Mouse (Mus musculus) erythroblast, embryonic 14.5 days (primary cell): ENCODE results near the gene Gtf2h2. TPM values are rescaled to one million over a fixed set of nuclear protein-coding genes. Genes with fewer than 3 reads are reported as not detected.
A peak's percentile ranks its signal among the peaks of the same experiment; 100 is the strongest.
"Not testable (repeated sequence)": the region's sequence is repeated elsewhere in the genome, so short reads cannot be mapped to it uniquely, and the experiment has no call there.

Experiments
- H3K27me3 ChIP-seq: 2 replicates; pipeline ENCODE4 v1.6.1; 2012; ENCODE audit warnings: inconsistent platforms; ENCODE audit not compliant: control insufficient read depth
- H3K36me3 ChIP-seq: 2 replicates; pipeline ENCODE4 v1.6.1; 2012; ENCODE audit warnings: mild to moderate bottlenecking, inconsistent platforms; ENCODE audit not compliant: control insufficient read depth
- H3K4me1 ChIP-seq: 2 replicates; pipeline ENCODE4 v1.6.1; 2012; ENCODE audit warnings: inconsistent platforms; ENCODE audit not compliant: control insufficient read depth
- H3K4me3 ChIP-seq: replicated peaks from 2 replicates; pipeline ENCODE3; 2012; ENCODE audit warnings: moderate library complexity, mild to moderate bottlenecking, inconsistent platforms
- H3K9me3 ChIP-seq: 2 replicates; pipeline ENCODE4 v1.6.1; 2012; ENCODE audit warnings: low read length, inconsistent platforms, mixed read lengths; ENCODE audit not compliant: control insufficient read depth
- GATA1 ChIP-seq: IDR thresholded peaks from 2 replicates; pipeline ENCODE4 v1.6.1; 2012; ENCODE audit warnings: low read length, inconsistent platforms, mixed read lengths
- TAL1 ChIP-seq: IDR thresholded peaks from 3 replicates; pipeline ENCODE4 v1.6.1; 2012; ENCODE audit warnings: low read length, inconsistent platforms, mixed read lengths
- polyA plus RNA-seq: library from polyadenylated mRNA; stranded (reverse); fragments of >175 nt; gene quantifications from 2 replicates; pipeline ENCODE4 v1.2.3, GENCODE M21; 2012

Gtf2h2 gene
- polyA plus RNA-seq, 1 experiment, result 1.3 TPM

GRCm38 (mm10) chr13:100493313-100493712 is 934 bp upstream of the Gtf2h2 start:
- Histone ChIP-seq H3K4me1 (peaks cover 26% of the 10 kb centered on the region), H3K36me3 (peaks cover 19% of the 10 kb centered on the region), H3K4me3 (no peak overlapping the region), H3K9me3 (no peaks in the 10 kb centered on the region), H3K27me3 (no peaks in the 10 kb centered on the region)
- TF ChIP-seq TAL1 (no peak), GATA1 (no peak)

- Histone ChIP-seq H3K27me3 (no peaks in the 10 kb centered on the region), H3K4me1 (peaks cover 28% of the 10 kb centered on the region), H3K4me3 (peak overlapping the region; percentile 100), H3K9me3 (no peaks in the 10 kb centered on the region), H3K36me3 (peaks cover 35% of the 10 kb centered on the region)
- TF ChIP-seq TAL1 (no peak), GATA1 (no peak)
These were observed 756 bp downstream of the Gtf2h2 start for GRCm38 (mm10) chr13:100491623-100492022.

- peaks cover 39% of the 10 kb centered on the region for H3K36me3 ChIP-seq
- TF ChIP-seq TAL1 (no peak), GATA1 (no peak)
- no peaks in the 10 kb centered on the region for H3K9me3 ChIP-seq
- peaks cover 26% of the 10 kb centered on the region for H3K4me1 ChIP-seq
- peak overlapping the region; percentile 38 for H3K4me3 ChIP-seq
- H3K27me3 ChIP-seq, result no peaks in the 10 kb centered on the region
These were observed 2.0 kb downstream of the Gtf2h2 start for GRCm38 (mm10) chr13:100490424-100490823.

GRCm38 (mm10) chr13:100483610-100484009 is 8.8 kb downstream of the Gtf2h2 start:
- no peak for TF ChIP-seq TAL1
- TF ChIP-seq GATA1, result no peak
- Histone ChIP-seq H3K27me3 (no peaks in the 10 kb centered on the region), H3K36me3 (peaks cover 63% of the 10 kb centered on the region), H3K4me1 (peaks cover 5% of the 10 kb centered on the region; the same call in 1 of the 2 replicates), H3K4me3 (no peak overlapping the region), H3K9me3 (no peaks in the 10 kb centered on the region)

- peaks cover 18% of the 10 kb centered on the region for H3K4me1 ChIP-seq
- H3K4me3 ChIP-seq, result no peak overlapping the region
- H3K36me3 ChIP-seq, result peaks cover 47% of the 10 kb centered on the region
- no peak for TF ChIP-seq TAL1
- peak; percentile 43; the same call in 1 of the 2 replicates for TF ChIP-seq GATA1
- no peaks in the 10 kb centered on the region for H3K9me3 ChIP-seq
- H3K27me3 ChIP-seq, result no peaks in the 10 kb centered on the region
These were observed 28.7 kb downstream of the Gtf2h2 start for GRCm38 (mm10) chr13:100463527-100464222.

GRCm38 (mm10) chr13:100461336-100461735 is 31.0 kb downstream of the Gtf2h2 start:
- Histone ChIP-seq H3K4me3 (no peak overlapping the region), H3K27me3 (no peaks in the 10 kb centered on the region), H3K9me3 (no peaks in the 10 kb centered on the region), H3K36me3 (peaks cover 32% of the 10 kb centered on the region), H3K4me1 (peaks cover 18% of the 10 kb centered on the region)
- TF ChIP-seq TAL1 (no peak), GATA1 (no peak)

- not testable (repeated sequence) for H3K27me3 ChIP-seq, H3K4me1 ChIP-seq, H3K36me3 ChIP-seq, H3K9me3 ChIP-seq, H3K4me3 ChIP-seq
These were observed 39.8 kb downstream of the Gtf2h2 start, which contains the start of gene Naip1 for GRCm38 (mm10) chr13:100452415-100453127. TSS of gene Naip1 (minus strand) at chr13:100452869.

- Histone ChIP-seq H3K27me3 (no peaks in the 10 kb centered on the region), H3K36me3 (no peaks in the 10 kb centered on the region), H3K4me3 (no peak overlapping the region), H3K4me1 (no peaks in the 10 kb centered on the region), H3K9me3 (no peaks in the 10 kb centered on the region)
- TF ChIP-seq TAL1, result no peak
- TF ChIP-seq GATA1, result no peak
These were observed 42.9 kb downstream of the Gtf2h2 start for GRCm38 (mm10) chr13:100449495-100449894.

GRCm38 (mm10) chr13:100440116-100440515 is 52.3 kb downstream of the Gtf2h2 start:
- H3K4me1 ChIP-seq, result no peaks in the 10 kb centered on the region
- H3K36me3 ChIP-seq, result no peaks in the 10 kb centered on the region
- no peak overlapping the region for H3K4me3 ChIP-seq
- TF ChIP-seq GATA1 (no peak), TAL1 (no peak)
- H3K27me3 ChIP-seq, result no peaks in the 10 kb centered on the region
- no peaks in the 10 kb centered on the region for H3K9me3 ChIP-seq

- no peaks in the 10 kb centered on the region for H3K4me1 ChIP-seq
- TF ChIP-seq GATA1 (no peak), TAL1 (no peak)
- H3K36me3 ChIP-seq, result no peaks in the 10 kb centered on the region
- no peaks in the 10 kb centered on the region for H3K27me3 ChIP-seq
- H3K4me3 ChIP-seq, result no peak overlapping the region
- no peaks in the 10 kb centered on the region for H3K9me3 ChIP-seq
These were observed 53.7 kb downstream of the Gtf2h2 start for GRCm38 (mm10) chr13:100438701-100439100.
